Mouse (Mus musculus) lung, adult 2 months (tissue): ENCODE measurements around the gene Git1.
"Not testable (repeated sequence)": the region's sequence is repeated elsewhere in the genome, so short reads cannot be mapped to it uniquely, and the experiment has no call there.

Experiments used
- CTCF ChIP-seq: fragments of 200-500 bp; IDR thresholded peaks from 2 replicates; pipeline ENCODE4 v1.5.1; 2011; ENCODE audit warnings: mild to moderate bottlenecking, low read length, control low read depth; ENCODE audit not compliant: insufficient read depth
- POLR2A ChIP-seq: fragments of 200-500 bp; IDR thresholded peaks from 2 replicates; pipeline ENCODE4 v1.6.1; 2011; ENCODE audit warnings: low read depth, mild to moderate bottlenecking, control low read depth, low read length, borderline replicate concordance; ENCODE audit errors: extremely low read depth

- TF ChIP-seq CTCF, POLR2A: not testable (repeated sequence)
Observed at GRCm38 (mm10) chr11:77528420-77528819, 35.1 kb downstream of the Git1 start.
